Mouse (Mus musculus) heart, postnatal 0 days (tissue): ENCODE data around the gene Tmem208.

Experiments used
- CTCF ChIP-seq: IDR thresholded peaks from 2 replicates; pipeline ENCODE4 v1.5.1; 2016; ENCODE audit warnings: antibody characterized with exemption, control low read depth, low read depth
- EP300 ChIP-seq: IDR thresholded peaks from 2 replicates; pipeline ENCODE4 v1.6.1; 2016; ENCODE audit warnings: antibody characterized with exemption, low read depth

GRCm38 (mm10) chr8:105298351-105299252, 27.6 kb upstream of the Tmem208 start:
- TF ChIP-seq CTCF, result no peak
- no peak for TF ChIP-seq EP300
